Mouse (Mus musculus) naive thymus-derived CD4-positive, alpha-beta T cell, adult 2 months (primary cell): Measurements from ENCODE around the gene 6430628N08Rik.

Experiments used
- DNase-seq: peaks from one replicate; pipeline ENCODE4 v3.0.0-alpha.2; 2011; ENCODE audit warnings: low read depth

The 6430628N08Rik gene

GRCm38 (mm10) chr4:115939295-115940102, 49.0 kb downstream of the 6430628N08Rik start, which contains the start of gene Dmbx1:
TSS of gene Dmbx1 (minus strand) at chr4:115939926.
- no peak for DNase-seq

GRCm38 (mm10) chr4:115940681-115941080, 50.2 kb downstream of the 6430628N08Rik start:
- no peak for DNase-seq

GRCm38 (mm10) chr4:115941242-115941820, 50.9 kb downstream of the 6430628N08Rik start:
- DNase-seq: no peak

- DNase-seq: no peak
Observed at GRCm38 (mm10) chr4:115943669-115944314, 53.3 kb downstream of the 6430628N08Rik start.
